Mouse (Mus musculus) 3T3-L1 (cell line): Measurements from ENCODE around the gene Gm49510.
"Not testable (repeated sequence)": the region's sequence is repeated elsewhere in the genome, so short reads cannot be mapped to it uniquely, and the experiment has no call there.

Experiments used
- DNase-seq: peaks from one replicate; pipeline ENCODE4 v3.0.0-alpha.2; 2015; ENCODE audit warnings: low read depth, low spot score

The Gm49510 gene

DNA sequence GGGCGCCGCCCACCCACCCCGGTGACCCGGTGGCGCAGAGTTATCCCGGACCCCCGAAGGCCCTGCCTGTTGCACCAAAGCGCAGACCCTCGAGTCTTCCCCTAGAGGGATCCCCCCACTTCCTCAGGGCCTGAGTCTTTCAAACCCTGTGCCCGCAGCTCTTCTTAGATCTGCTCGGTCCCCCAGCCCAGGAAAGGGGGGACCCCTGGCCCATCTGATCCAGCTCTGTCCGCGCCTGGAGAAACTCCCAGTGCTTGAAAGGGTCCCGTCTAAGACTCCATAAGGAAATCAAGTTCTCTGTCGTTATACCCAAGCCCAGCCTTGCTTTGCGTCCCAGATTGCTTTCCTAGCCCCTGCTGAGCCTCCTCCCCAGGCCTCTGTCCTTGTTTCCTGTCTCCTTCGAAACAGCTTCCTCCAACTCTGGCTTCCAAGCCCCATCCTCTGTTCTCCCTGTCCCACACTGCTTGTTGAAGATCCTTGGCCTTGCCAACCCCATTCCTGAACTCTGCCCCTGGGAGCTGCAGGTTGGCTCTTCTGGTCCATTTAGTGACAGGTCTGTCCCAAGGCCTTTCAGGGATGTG is 21.6 kb upstream of the Gm49510 start:
- DNase-seq = peak; percentile 38

GRCm38 (mm10) chr15:78878792-78879516 is 20.5 kb upstream of the Gm49510 start:
- DNase-seq = not testable (repeated sequence)

DNA sequence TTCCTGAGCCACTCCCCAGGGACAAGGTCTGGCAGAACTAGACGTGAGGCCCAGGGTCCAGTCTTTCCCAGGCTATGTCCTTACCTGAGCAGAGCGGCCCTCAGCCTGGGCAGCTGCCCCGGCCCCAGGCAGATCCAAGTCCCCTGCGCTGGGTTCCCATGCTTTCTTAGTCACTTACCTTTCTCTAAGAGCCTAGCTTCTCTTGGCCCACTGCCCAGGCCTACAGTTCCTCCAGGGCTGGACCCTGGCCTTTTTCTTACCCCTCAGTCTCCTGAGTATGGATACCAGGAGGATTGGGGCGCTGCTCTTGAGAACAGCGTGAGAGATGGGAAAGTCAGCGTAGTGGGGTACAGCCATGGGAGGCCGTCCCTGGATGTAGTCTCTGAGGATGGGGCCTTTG is 19.0 kb upstream of the Gm49510 start:
- DNase-seq = no peak

DNA sequence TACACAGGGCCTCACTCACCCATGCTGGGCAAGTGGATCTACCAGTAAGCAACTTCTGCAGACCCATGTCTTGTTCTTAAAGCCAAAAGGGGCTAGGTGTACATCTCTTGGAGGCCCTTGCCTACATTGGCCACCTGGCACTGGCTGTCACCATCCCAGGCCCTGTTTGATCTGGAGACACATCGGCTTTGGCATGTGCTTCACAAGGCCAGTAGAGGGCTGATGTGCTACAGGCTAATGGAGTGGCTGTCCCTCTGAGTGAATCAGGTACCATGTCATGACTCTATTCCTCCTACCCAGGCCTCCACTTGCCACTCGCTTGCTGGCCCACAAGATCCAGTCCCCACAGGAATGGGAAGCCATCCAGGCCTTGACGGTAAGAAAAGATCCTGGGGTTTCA is 17.6 kb upstream of the Gm49510 start:
- no peak for DNase-seq

- no peak for DNase-seq
Measured at GRCm38 (mm10) chr15:78889401-78889853, 10.0 kb upstream of the Gm49510 start.

DNA sequence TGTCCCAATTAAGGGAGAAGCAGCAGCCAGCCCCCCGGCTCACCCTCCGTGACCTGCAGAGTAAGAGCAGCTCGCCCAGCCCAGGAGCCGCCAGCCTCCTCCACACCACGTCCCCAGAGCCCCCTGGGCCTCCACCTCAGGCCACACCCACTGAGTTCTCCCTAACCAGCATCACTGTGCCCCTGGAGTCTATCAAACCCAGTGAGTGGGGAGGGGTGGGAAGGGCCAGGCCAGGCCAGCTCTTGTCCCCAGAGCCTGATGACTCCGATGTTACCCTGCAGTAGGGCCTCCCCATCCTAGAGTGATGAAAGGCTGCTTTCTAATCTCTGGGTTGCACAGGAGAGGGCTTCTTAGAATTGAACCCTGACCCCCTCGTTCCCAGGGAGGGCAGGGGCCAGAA is 7.0 kb upstream of the Gm49510 start:
- no peak for DNase-seq

DNA sequence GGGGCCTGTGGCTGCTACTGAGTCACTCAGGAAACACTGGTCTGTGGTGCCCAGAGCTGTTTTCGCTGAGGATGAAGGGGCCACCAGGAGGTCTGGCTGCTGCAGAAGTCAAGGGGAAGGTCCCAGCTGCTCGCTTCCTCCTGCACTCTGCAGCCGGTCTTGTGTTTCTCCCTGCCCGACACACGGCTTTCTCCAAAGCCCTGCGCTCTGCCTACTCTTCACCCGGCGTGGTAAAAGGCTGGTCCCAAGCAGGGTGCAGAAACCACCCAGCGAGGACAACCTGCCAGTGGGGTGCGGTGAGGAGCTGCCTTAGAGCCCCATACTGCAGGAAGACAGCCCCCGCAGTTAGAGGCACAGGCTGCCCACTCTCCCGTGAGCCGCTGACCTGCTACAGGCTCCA is 4.7 kb upstream of the Gm49510 start:
- DNase-seq = no peak

- DNase-seq = no peak
Measured at GRCm38 (mm10) chr15:78895741-78896140, 3.7 kb upstream of the Gm49510 start.

GRCm38 (mm10) chr15:78896149-78896548 is 3.3 kb upstream of the Gm49510 start:
- no peak for DNase-seq

- no peak for DNase-seq
Measured at GRCm38 (mm10) chr15:78897488-78897887, 2.0 kb upstream of the Gm49510 start.

DNA sequence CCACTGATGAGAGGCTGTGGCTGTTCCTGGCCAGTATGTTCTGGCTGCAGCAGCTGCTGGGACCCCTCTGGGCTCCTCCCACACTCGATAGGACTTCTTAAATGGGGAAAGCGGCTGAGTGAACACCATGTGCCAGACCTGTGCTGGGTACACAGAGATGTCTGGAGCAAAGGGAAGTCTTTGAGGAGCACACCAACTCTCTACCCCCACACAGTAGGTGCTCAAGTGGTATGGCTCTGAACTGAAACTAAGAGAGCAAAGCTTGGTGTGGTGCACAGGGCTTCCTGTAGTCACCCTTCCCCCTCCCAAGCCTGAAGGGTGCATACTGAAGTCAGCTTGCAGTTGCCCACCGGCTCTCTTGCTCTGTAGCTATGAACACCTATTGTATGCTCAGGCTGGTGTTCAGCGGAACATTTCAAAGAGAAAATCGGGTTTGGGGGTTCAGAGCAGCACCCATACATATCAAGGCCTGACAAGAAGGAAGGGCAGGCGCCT is 913 bp upstream of the Gm49510 start:
- DNase-seq = no peak

DNA sequence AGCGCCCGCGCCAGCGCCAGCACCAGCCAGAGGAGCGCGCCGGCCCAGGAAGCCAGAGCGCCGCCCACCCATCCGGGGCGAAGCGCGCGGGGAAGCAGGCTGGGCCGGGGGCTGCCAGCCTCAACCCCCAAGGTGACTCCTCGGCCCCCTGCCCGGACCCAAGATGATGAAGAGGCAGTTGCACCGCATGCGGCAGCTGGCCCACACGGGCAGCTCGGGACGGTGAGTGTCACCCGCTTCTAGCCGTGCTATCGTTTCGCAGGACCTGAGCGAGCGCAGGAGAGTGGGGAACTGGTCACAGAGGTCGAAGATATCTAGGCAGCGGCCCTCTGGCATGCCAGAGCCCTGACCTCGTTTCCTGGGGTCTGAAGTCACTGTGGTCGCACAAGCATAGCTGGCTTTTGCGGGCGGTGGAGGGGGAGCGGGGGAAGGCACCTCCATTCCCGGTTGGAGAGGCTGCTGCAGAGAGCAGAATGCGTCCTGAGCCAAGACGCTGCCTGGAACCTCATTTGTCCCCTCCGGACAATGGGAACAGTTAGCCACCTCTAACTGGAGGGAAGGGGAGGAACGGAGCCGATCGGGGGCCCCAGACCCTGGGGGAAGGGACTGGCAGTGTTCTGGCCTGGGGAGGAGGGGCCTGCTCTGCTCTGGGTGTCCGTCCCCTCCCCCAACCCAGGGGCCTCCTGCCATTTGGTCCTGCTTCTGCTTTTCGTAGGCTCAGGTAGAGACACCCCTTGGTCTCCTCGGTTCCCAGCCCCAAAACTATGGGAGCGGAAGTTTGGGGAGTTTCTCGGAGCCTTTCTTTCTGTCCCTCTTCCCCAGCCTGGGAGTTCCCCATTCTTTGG is 495 bp downstream of the Gm49510 start, which contains the start of gene Sh3bp1:
Sh3bp1 (plus strand) TSS at position 29 of the 845 bp plus-strand sequence.
- peak; percentile 60 for DNase-seq

DNA sequence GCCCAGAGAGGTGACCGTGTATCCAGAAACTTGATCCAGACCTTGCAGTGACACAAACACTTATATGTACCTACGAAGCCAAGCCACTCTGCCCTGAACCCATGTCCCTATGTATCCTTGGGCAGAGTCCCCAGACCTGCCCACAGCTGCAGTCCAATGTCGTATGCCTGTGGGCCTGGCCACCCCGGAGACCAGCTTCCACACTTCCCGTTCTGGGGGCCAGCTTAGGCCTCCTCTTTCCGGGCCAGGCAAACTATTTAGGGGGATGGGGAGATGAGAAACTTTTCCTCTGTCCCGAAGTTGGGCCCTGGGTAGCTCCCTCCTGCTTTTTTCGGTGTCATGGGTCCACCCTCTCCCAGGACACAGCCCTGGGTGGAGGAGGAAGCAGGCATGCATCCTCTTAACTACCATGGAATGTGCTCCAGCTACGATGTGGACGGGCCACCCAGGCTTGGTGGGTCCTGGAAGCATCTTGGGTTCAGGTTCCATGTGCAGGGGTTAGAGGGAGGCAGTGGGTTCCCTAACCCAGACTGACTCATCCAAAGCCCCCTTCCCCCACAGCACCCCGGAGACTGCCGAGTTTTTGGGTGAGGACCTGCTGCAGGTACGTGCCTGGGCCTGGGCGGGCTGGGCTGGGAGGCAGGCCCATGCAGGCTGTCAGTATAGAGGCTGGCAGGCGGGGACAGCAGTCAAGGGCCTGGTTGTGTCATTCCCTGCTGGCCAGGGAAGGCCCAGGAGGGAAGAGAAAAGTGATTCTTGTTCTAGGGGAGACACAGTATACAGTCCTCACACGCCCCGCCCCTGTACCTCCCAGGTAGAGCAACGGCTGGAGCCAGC is 1.3 kb downstream of the Gm49510 start:
- peak; percentile 37 for DNase-seq

GRCm38 (mm10) chr15:78901422-78901789 is 1.9 kb downstream of the Gm49510 start:
- no peak for DNase-seq

DNA sequence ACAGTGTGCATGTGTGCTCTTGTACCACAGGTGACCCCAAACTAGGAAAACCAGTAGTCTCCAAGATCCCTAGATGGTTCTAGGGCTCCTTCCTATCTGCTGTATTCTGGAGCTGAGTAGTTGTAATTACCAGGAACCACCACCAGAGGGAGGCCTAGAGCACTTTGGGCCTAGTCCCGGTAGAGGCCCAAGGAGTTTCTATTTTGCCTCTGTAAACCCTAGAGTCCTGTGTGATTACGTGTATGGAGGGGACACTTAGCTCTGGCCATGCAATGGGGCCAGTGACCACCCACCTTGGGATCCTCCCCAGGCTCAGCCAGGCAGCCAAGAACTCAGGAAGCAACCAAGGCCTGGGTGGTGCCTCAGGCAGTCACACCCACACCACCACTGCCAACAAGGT is 3.8 kb downstream of the Gm49510 start:
- DNase-seq = peak; percentile 91

DNA sequence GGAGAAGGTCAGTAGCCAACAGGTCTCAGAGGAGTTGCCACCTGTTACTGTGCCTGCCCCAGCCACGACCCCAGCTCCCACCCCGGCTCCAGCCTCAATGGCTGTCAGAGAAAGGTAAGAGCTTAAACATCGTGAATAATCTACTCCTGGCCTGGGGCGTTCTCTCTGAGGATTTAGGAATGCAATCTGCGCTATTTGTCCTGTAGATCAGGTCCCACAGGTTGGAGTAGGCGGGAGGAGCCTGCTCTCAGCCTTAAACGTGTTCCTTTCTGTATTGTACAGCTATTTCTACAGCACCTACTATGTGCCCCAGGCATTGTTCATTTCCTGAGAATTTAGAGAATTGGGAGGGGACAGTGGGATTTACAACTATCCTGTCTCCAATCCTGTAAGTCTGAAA is 8.9 kb downstream of the Gm49510 start:
- no peak for DNase-seq

- DNase-seq = no peak
Measured at GRCm38 (mm10) chr15:78908982-78909381, 9.5 kb downstream of the Gm49510 start.

DNA sequence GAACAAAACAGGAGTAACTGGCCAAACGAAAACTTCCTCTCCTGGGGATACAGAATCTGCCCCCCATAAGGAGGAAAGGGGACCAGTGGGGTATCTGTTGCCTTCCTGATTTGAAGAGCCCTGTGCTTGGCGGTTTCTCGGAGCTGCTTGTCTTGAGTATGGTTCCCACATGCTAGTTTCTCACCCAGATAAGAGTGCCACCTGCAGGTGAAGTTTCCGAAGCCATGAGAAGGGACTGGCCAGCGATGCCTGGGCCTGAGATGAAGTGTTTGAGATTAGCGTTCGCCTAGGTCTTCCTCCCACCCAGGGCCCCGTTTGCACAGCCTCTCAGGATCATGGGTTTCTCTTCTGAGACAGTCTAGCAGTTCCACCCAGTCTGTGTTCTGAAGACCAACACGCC is 12.6 kb downstream of the Gm49510 start:
- peak; percentile 63 for DNase-seq

- peak; percentile 99 for DNase-seq
Measured at GRCm38 (mm10) chr15:78913632-78914090, 14.2 kb downstream of the Gm49510 start, which contains the start of gene Pdxp. TSS of gene Pdxp (plus strand) at chr15:78913919.

DNA sequence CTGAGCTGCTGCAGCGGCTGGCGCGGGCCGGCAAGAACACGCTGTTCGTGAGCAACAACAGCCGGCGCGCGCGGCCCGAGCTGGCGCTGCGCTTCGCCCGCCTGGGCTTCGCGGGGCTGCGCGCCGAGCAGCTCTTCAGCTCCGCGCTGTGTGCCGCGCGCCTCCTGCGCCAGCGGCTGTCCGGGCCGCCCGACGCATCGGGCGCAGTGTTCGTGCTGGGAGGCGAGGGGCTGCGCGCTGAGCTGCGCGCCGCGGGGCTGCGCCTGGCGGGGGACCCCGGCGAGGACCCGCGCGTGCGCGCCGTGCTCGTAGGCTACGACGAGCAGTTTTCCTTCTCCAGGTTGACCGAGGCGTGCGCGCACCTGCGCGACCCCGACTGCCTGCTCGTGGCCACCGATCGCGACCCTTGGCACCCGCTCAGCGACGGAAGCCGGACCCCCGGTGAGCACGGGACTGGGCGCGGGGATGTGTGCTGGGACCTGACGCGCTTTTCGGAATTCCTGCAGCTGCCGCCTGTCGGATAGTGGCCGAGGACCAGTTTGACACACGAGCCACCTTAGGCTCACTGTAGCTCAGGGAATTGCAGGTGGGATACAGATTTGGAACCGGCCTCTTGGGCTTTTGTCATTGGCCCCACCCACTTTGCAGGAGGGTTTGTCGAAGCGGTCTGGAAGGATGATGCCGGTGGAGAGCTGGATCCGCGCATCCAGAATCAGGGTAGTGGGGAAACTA is 14.8 kb downstream of the Gm49510 start:
- DNase-seq = peak; percentile 30
